7 mouse cellular contexts compared by ENCODE assay signal in the genomic region with DNA sequence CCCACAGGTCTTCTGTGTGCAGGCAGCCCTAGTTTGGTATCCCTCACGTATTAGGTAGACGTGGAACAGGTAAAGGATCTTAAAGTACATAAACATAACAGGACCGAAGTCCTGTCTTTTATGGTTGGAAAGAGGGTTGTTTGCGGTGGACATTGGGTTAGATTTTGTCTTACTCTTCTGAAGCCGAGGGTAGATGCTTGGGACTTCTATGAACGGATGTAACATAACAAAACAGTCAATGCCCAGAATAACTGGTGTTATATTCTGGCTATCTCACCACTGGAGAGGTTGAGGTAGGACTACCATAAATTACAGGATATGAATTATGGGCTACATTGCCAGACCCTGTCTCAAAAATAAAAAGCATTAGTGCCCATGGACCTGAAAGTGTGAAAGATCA. TPM values are rescaled to one million over a fixed set of nuclear protein-coding genes. Genes with fewer than 3 reads are reported as not detected.
DNase-seq lines count a peak whose midpoint lies in the region; ATAC-seq and TF ChIP-seq lines count a peak whose summit lies in the region.

A gene (minus strand): TSS at position 101 of the 400 bp plus-strand sequence.

- no peaks in the 10 kb centered on the region for H3K27me3 ChIP-seq in forebrain, embryonic 13.5 days
- H3K27me3 ChIP-seq in hindbrain, embryonic 11.5 days (ENCODE audit: control insufficient read depth, insufficient read depth, low read length): no peaks in the 10 kb centered on the region
- H3K27me3 ChIP-seq in liver, embryonic 13.5 days: peaks cover 4% of the 10 kb centered on the region

- H3K36me3 ChIP-seq in ES-E14 (ENCODE audit: control insufficient read depth, insufficient read depth, low read length, poor library complexity, severe bottlenecking): peaks cover 16% of the 10 kb centered on the region
- peaks cover 46% of the 10 kb centered on the region for H3K36me3 ChIP-seq in forebrain, embryonic 13.5 days (ENCODE audit: poor library complexity, severe bottlenecking)
- peaks cover 4% of the 10 kb centered on the region; the same call in 1 of the 2 replicates for H3K36me3 ChIP-seq in hindbrain, embryonic 11.5 days (ENCODE audit: control insufficient read depth, insufficient read depth, low read length)
- H3K36me3 ChIP-seq in liver, embryonic 13.5 days: peaks cover 50% of the 10 kb centered on the region

- in situ Hi-C loops in ES-E14 (cut with MboI; ENCODE audit: low sequenced_read_pairs in 2 of 2, unreplicated experiment in 2 of 2): no loop called here

- H3K9ac ChIP-seq in ES-E14 (ENCODE audit: insufficient read depth, low read depth, low read length, poor library complexity, severe bottlenecking): peak within 1 kb of the TSS; percentile 89
- peak within 1 kb of the TSS; percentile 82 for H3K9ac ChIP-seq in forebrain, embryonic 13.5 days
- peak within 1 kb of the TSS; percentile 68 for H3K9ac ChIP-seq in hindbrain, embryonic 11.5 days (ENCODE audit: low read depth, low read length)
- peak within 1 kb of the TSS; percentile 83 for H3K9ac ChIP-seq in liver, embryonic 13.5 days

- ATAC-seq in CD4-positive, CD25-positive, alpha-beta regulatory T cell, adult 4 months: no peak
- ATAC-seq in forebrain, embryonic 13.5 days: 0 out of 2 replicates have a peak, but pooled peaks have one; percentile 6
- ATAC-seq in hindbrain, embryonic 11.5 days (ENCODE audit: low FRiP score): no peak
- no peak for ATAC-seq in liver, embryonic 13.5 days (ENCODE audit: low read depth)

- no peak for DNase-seq in ES-E14 (ENCODE audit: low read depth, low spot score)
- DNase-seq in hindbrain, embryonic 11.5 days (ENCODE audit: low spot score): no peak
- no peak for DNase-seq in liver, embryonic 13.5 days
- no peak for DNase-seq in right cerebral cortex, postnatal 4 days
- no peak for DNase-seq in spleen, postnatal 10 days (ENCODE audit: low spot score in 2 of 2)

- H3K9me3 ChIP-seq in ES-E14 (ENCODE audit: control insufficient read depth, insufficient read depth, low read depth, low read length): no peaks in the 10 kb centered on the region
- H3K9me3 ChIP-seq in forebrain, embryonic 13.5 days (replicated peaks): no peaks in the 10 kb centered on the region
- H3K9me3 ChIP-seq in hindbrain, embryonic 11.5 days (ENCODE audit: control insufficient read depth, low read length): no peaks in the 10 kb centered on the region
- H3K9me3 ChIP-seq in liver, embryonic 13.5 days (replicated peaks): no peaks in the 10 kb centered on the region

- peak within 1 kb of the TSS; percentile 92 to 97 for H3K4me3 ChIP-seq in ES-E14 (ENCODE audit: insufficient read depth in 1 of 2, low read depth in 1 of 2, low read length in 2 of 2, poor library complexity in 1 of 2, severe bottlenecking in 1 of 2)
- peak within 1 kb of the TSS; percentile 76 for H3K4me3 ChIP-seq in forebrain, embryonic 13.5 days
- peak within 1 kb of the TSS; percentile 55 for H3K4me3 ChIP-seq in hindbrain, embryonic 11.5 days (ENCODE audit: low read depth, low read length)
- peak within 1 kb of the TSS; percentile 81 for H3K4me3 ChIP-seq in liver, embryonic 13.5 days (replicated peaks)

- peaks cover 0 to 2% of the 10 kb centered on the region in 2 experiments; a peak in 2 of 4 replicates for H3K4me1 ChIP-seq in ES-E14 (ENCODE audit: control insufficient read depth in 2 of 2, insufficient read depth in 2 of 2, low read length in 2 of 2, poor library complexity in 1 of 2)
- H3K4me1 ChIP-seq in forebrain, embryonic 13.5 days: peaks cover 8% of the 10 kb centered on the region
- H3K4me1 ChIP-seq in hindbrain, embryonic 11.5 days (replicated peaks; ENCODE audit: control insufficient read depth, insufficient read depth, low read length): no peaks in the 10 kb centered on the region
- peaks cover 14% of the 10 kb centered on the region for H3K4me1 ChIP-seq in liver, embryonic 13.5 days (replicated peaks)

- peak within 1 kb of the TSS; percentile 15; the same call in 1 of the 2 replicates for H3K27ac ChIP-seq in ES-E14 (ENCODE audit: insufficient read depth, low read depth, low read length, poor library complexity, severe bottlenecking)
- peak within 1 kb of the TSS; percentile 80 for H3K27ac ChIP-seq in forebrain, embryonic 13.5 days
- 0 out of 2 replicates have a peak within 1 kb of the TSS, but pooled peaks have one; percentile 18 for H3K27ac ChIP-seq in hindbrain, embryonic 11.5 days (ENCODE audit: low read depth, low read length)
- peak within 1 kb of the TSS; percentile 77 for H3K27ac ChIP-seq in liver, embryonic 13.5 days

- peak within 1 kb of the TSS; percentile 64 for H3K4me2 ChIP-seq in forebrain, embryonic 13.5 days
- H3K4me2 ChIP-seq in hindbrain, embryonic 11.5 days (replicated peaks; ENCODE audit: low read depth, low read length): peak within 1 kb of the TSS; percentile 39
- peak within 1 kb of the TSS; percentile 70 for H3K4me2 ChIP-seq in liver, embryonic 13.5 days

- 52% methylated on average over 6 of the region's 6 CpGs for WGBS in forebrain, embryonic 13.5 days
- WGBS in hindbrain, embryonic 11.5 days: 59% methylated on average over 6 of the region's 6 CpGs
- 36% methylated on average over 6 of the region's 6 CpGs for WGBS in liver, embryonic 13.5 days (ENCODE audit: insufficient replicate concordance)

TF ChIP-seq in ES-E14, 5 proteins besides CTCF, POLR2A, EP300 and RAD21:
- no peak for TF ChIP-seq CHD2 (IDR thresholded peaks at IDR 0.05; ENCODE audit: low read depth, low read length)
- no peak for TF ChIP-seq ZC3H11A (IDR thresholded peaks at IDR 0.05; ENCODE audit: borderline replicate concordance, low read depth, low read length)
- no peak for TF ChIP-seq ZNF384 (IDR thresholded peaks at IDR 0.05; ENCODE audit: low read depth, low read length)
- TF ChIP-seq HCFC1 (IDR thresholded peaks at IDR 0.05; ENCODE audit: borderline replicate concordance, insufficient read depth, low read length): no peak
- TF ChIP-seq MAFK (IDR thresholded peaks at IDR 0.05; ENCODE audit: insufficient read depth, low read depth, low read length): no peak
TF ChIP-seq in ES-E14: peak in this region for 0.

RNA-seq across cellular contexts. Expression of the gene that starts here (rescaled TPM):
- polyA plus RNA-seq in CD4-positive, CD25-positive, alpha-beta regulatory T cell, adult 4 months (2017; shearing (Covaris generic)): 100 to 1,000 TPM; 191 to 211 TPM
- 45.2 and 47.7 TPM in 2 replicates for total RNA-seq in ES-E14 (2012; rRNA removed)
- polyA plus RNA-seq in forebrain, embryonic 13.5 days (2015; fragmentation: Nextera tagmentation; extraction: Ambion mirVana): 92.5 and 97.4 TPM in 2 replicates
- polyA plus RNA-seq in hindbrain, embryonic 11.5 days (2014; fragmentation: Nextera tagmentation; extraction: Ambion mirVana): 86.4 and 91.0 TPM in 2 replicates
- polyA plus RNA-seq in liver, embryonic 13.5 days (2015; fragmentation: Nextera tagmentation; extraction: Ambion mirVana): 60.0 and 75.1 TPM in 2 replicates

Comparison
In these comparisons a context has a peak if more than half of its experiments do, and no peak if none do; other contexts are left out.
1. H3K27ac ChIP-seq: peak in every context shown above with its lines; median percentile 80 in forebrain, embryonic 13.5 days; 77 in liver, embryonic 13.5 days; 18 in hindbrain, embryonic 11.5 days; 15 in ES-E14.